Mouse (Mus musculus) T-helper 2 cell (primary cell): ENCODE data around the gene AC109138.7.

Experiments used
- in situ Hi-C: fragments of 300-600 bp; cut with MboI, MseI; formaldehyde crosslinking; loops from one replicate; pipeline ENCODE4 v1.15.1; 2025; ENCODE audit warnings: high pct_unique_total_duplicates

The AC109138.7 gene

GRCm38 (mm10) chr19:4214071-4214770 is at the start of gene AC109138.7, which contains the start of gene Clcf1:
AC109138.7 (plus strand) TSS chr19:4214357.
Clcf1 (plus strand) TSS chr19:4214238.
- in situ Hi-C loops, result no loop called here

DNA sequence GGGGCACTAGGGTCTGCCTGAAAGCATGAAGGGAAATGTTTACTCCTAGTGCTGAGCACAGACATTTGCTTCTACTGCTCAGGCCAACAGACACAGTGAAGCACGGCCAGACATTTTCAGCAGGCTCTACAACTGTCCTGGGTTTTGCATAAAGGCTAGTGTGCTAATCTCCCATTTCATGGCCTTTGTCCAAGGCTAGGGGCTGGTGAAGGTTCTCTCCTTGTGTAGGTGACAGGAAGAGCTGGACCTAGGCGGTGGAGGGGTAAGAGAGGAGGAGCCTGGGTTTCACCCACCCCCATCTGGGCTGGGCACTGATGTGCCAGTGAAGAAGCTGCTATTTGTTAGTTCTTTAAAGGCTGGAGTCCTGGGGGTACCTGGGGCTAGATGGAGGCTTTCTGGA is 49.4 kb upstream of the AC109138.7 start:
- in situ Hi-C loops, result loop anchor here (5.0 kb wide), 1 partner anchor 52 kb away; no protein-coding TSS in a partner anchor

DNA sequence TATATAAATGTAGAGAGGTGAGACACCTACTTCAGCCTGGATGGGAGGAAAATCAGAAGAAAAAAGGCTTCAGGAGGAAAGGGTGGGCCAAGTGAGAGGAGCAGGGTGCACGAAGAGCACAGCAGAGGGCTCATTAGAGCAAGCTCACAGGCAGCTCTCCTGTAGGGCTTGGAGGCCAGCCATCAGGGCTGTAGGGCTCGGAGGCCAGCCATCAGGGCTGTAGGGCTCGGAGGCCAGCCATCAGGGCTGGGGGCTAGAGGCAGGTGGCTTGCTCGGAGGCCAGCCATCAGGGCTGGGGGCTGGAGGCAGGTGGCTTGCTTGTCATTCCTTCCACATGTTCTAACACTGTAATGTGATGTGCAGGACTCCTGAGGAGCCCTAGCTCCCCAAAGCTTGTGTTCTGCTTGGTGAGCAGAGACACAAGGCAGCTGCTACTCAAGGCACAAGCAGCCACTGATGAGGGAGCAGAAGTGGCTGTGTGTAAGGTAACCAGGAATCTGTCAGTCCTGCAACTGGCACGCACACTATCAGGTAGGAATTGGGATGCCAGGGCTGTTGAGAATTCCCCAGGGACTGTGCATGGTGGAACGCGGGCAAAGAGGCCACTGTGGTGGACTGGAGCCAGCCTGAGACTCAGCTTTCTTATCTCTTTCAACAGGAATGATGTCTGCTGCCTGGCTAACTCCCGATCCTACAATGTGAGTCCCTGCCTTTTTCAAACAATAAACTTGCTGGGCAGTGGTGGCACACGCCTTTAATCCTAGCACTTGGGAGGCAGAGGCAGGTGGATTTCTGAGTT is 47.3 kb upstream of the AC109138.7 start:
- in situ Hi-C loops, result no loop called here

DNA sequence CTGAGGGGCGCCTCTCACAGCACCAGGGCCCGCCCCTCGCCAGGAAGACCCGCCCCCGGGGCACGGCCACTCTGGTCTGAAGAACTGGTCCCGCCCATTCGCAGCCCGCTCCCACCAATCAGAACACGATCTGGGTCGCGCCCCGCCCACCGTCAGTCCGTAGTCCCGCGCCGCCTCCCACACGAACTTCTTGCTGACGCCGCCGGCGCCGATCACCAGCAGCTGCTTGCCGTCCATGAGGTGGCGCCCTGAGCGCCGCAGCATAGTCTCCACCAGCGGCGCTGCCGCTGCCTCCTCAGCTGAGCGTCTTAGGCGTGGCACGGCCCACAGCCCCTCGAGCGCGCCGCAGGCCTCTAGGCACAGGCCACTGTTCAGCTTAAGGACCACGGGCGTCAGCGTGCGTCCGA is 44.8 kb upstream of the AC109138.7 start:
- in situ Hi-C loops, result no loop called here

- in situ Hi-C loops, result no loop called here
Observed at GRCm38 (mm10) chr19:4169810-4170209, 44.3 kb upstream of the AC109138.7 start.

GRCm38 (mm10) chr19:4170723-4171392 is 43.3 kb upstream of the AC109138.7 start:
- in situ Hi-C loops, result no loop called here

- in situ Hi-C loops, result no loop called here
Observed at GRCm38 (mm10) chr19:4171393-4172290, 42.5 kb upstream of the AC109138.7 start.

- in situ Hi-C loops, result no loop called here
Observed at GRCm38 (mm10) chr19:4172925-4173324, 41.2 kb upstream of the AC109138.7 start.

DNA sequence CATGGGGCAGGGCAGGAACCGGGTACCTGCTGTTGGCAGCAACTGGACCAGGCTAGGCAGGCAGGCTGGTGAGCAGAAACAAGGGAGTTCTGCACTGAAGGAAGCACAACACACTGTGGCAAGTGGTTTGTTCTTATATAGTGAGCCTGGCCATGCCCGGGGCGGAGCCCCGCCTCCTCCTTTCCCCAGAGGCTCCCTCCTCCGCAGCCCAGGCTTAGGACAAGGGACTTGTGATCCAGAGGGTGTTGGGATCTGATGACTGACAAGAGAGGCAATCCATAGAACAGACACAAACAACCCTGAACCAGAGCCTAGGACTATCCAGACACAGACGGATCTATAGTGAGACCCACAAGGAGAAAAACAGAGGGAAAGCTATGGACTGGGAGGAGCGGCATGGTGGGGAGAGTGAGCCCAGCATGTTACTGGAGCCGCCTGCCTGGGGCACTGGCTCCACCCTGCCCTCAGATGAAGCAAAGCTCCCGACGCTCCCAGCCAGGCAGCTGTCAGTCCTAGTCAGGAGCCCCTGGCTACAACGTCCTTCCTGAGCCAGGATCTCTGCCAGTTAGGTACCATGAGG is 38.7 kb upstream of the AC109138.7 start, which contains the start of gene Carns1:
Carns1 (minus strand) TSS at position 112 of the 580 bp plus-strand sequence.
- in situ Hi-C loops, result no loop called here

DNA sequence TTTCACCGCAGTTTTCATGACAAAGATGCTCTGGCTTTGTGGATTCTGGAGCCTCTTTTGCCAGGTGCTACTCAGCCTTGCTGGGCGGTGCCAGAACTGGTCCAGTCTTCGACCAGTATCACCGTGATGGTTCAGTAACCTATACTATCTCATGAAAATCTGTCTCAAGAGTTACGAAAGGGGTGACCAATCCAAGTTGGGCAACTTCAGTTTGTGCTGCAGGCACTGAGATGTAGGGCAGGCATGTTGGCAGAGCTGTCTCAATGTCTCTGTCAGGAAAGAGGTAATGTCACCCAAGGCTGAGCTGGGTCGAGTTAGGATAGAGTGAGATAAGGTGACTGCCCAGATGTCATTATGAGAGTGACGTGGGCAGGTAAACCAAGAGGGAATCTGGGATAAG is 33.7 kb upstream of the AC109138.7 start:
- in situ Hi-C loops, result no loop called here

GRCm38 (mm10) chr19:4181892-4182291 is 32.3 kb upstream of the AC109138.7 start:
- in situ Hi-C loops, result no loop called here

DNA sequence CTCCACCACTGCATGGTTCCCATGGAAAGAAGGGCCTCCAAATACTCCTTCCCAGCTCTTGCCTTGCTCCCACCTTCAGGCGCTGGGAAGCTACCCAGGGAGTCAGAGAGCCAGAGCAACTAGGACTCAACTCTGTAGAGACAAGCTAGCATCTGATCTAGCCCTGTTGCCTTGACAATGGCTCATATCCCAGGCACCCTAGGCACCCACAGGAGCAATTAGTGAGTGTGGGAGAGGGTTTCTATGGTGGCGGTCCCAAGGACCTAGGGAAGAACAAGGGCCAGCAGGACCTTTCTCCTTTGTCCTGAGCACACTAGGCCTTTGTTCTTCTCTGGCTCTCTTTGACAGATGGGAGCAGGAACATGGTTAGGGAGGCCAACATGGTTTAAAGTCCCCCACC is 30.5 kb upstream of the AC109138.7 start:
- in situ Hi-C loops, result no loop called here

- in situ Hi-C loops, result no loop called here
Observed at GRCm38 (mm10) chr19:4184976-4185975, 28.9 kb upstream of the AC109138.7 start.

- in situ Hi-C loops, result no loop called here
Observed at GRCm38 (mm10) chr19:4187303-4187702, 26.9 kb upstream of the AC109138.7 start.

- in situ Hi-C loops, result no loop called here
Observed at GRCm38 (mm10) chr19:4189051-4189620, 25.0 kb upstream of the AC109138.7 start.

- in situ Hi-C loops, result no loop called here
Observed at GRCm38 (mm10) chr19:4190831-4191334, 23.3 kb upstream of the AC109138.7 start, which contains the start of gene Tbc1d10c. Tbc1d10c (minus strand) TSS chr19:4191284.

GRCm38 (mm10) chr19:4191528-4192250 is 22.5 kb upstream of the AC109138.7 start, which contains the start of gene Ppp1ca:
Ppp1ca (plus strand) TSS chr19:4192065.
- in situ Hi-C loops, result no loop called here
